Mouse (Mus musculus) kidney, embryonic 14.5 days (tissue): ENCODE results near the gene Gtf3c5. TPM values are rescaled to one million over a fixed set of nuclear protein-coding genes. Genes with fewer than 3 reads are reported as not detected.

Source experiments
- ATAC-seq: fragments of 200-750 bp; cut with Nextera tagmentation; 2 replicates; pipeline ENCODE4 v1.8.0; 2017; ENCODE audit warnings: moderate number of reproducible peaks, mild to moderate bottlenecking, moderate TSS enrichment, moderate library complexity; ENCODE audit not compliant: low FRiP score, low TSS enrichment
- H3K27ac ChIP-seq: fragments of 300-500 bp; sonication (generic); 2 replicates; pipeline ENCODE4 v1.5.1; 2014; ENCODE audit warnings: low read depth, mild to moderate bottlenecking, low read length, moderate library complexity, mixed read lengths
- H3K27me3 ChIP-seq: fragments of 300-500 bp; sonication (generic); 2 replicates; pipeline ENCODE4 v1.6.1; 2014; ENCODE audit warnings: mild to moderate bottlenecking, low read length; ENCODE audit not compliant: control insufficient read depth, insufficient read depth
- H3K36me3 ChIP-seq: fragments of 300-500 bp; sonication (generic); 2 replicates; pipeline ENCODE4 v1.6.1; 2014; ENCODE audit warnings: low read length, mixed read lengths; ENCODE audit not compliant: control insufficient read depth, insufficient read depth
- H3K4me1 ChIP-seq: fragments of 300-500 bp; sonication (generic); 2 replicates; pipeline ENCODE4 v1.6.1; 2014; ENCODE audit warnings: low read length, mixed read lengths; ENCODE audit not compliant: control insufficient read depth, insufficient read depth
- H3K4me2 ChIP-seq: fragments of 300-500 bp; sonication (generic); replicated peaks from 2 replicates; pipeline ENCODE4 v1.6.1; 2014; ENCODE audit warnings: low read depth, mild to moderate bottlenecking, low read length
- H3K4me3 ChIP-seq: fragments of 300-500 bp; sonication (generic); 2 replicates; pipeline ENCODE4 v1.5.1; 2014; ENCODE audit warnings: mild to moderate bottlenecking, low read length
- H3K9ac ChIP-seq: fragments of 300-500 bp; sonication (generic); 2 replicates; pipeline ENCODE4 v1.6.1; 2014; ENCODE audit warnings: low read depth, mild to moderate bottlenecking, low read length, moderate library complexity
- H3K9me3 ChIP-seq: fragments of 300-500 bp; sonication (generic); 2 replicates; pipeline ENCODE4 v1.6.1; 2016; ENCODE audit warnings: low read length; ENCODE audit not compliant: control insufficient read depth
- WGBS: fragments of 180-500 bp; shearing (Covaris S2); extraction: QIAGEN DNeasy Blood & Tissue Kit; methylation state at CpG from one replicate; pipeline ENCODE4 v1.1.7; 2014; 5-methylcytosine and 5-hydroxymethylcytosine counted together
- polyA plus RNA-seq: library from polyadenylated mRNA; unstranded; fragments of >200 nt; fragmentation: Nextera tagmentation; extraction: Ambion mirVana; gene quantifications from 2 replicates; pipeline ENCODE4 v1.2.1, GENCODE M21; 2014

Gene Gtf3c5
- polyA plus RNA-seq, 1 experiment from 2014 or later, result 35.8 TPM

DNA sequence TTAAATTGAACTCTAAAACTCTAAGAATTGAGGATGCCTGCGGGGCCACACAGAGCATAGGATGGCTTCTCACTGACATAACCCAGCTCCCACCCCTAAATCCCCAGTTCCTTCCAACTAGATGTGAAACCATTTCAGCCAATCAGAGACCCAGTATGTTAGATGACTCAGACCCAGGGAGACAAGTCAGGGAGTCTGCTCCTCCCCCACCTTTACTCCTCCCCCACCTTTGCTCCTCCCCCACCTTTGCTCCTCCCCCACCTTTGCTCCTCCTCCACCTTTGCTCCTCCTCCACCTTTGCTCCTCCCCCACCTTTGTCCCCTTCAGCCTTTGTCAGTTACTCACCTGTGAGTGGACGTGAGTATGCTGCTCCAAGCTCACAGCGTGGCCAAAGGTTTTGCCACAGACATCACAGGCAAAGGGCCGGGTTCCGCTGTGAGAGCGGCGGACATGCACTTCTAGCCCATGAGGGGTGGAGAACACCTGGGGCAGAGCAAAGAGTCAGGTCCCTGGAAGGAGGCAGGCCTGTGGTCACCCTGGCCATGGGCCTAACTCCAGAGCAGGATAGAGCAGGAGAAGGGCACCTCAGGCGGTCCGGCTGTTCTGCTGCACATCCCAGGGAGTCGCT, 29.0 kb upstream of the Gtf3c5 start:
- no peak overlapping the region for H3K4me2 ChIP-seq
- H3K36me3 ChIP-seq, result no peaks in the 10 kb centered on the region
- no peaks in the 10 kb centered on the region for H3K9me3 ChIP-seq
- H3K4me3 ChIP-seq, result no peak overlapping the region
- H3K9ac ChIP-seq, result no peak overlapping the region
- ATAC-seq, result no peak
- WGBS, result 68% methylated on average over 10 of the region's 10 CpGs
- H3K4me1 ChIP-seq, result 0 out of 2 replicates have a peak, but pooled peaks cover 3% of the 10 kb centered on the region
- H3K27me3 ChIP-seq, result no peaks in the 10 kb centered on the region
- no peak overlapping the region for H3K27ac ChIP-seq

DNA sequence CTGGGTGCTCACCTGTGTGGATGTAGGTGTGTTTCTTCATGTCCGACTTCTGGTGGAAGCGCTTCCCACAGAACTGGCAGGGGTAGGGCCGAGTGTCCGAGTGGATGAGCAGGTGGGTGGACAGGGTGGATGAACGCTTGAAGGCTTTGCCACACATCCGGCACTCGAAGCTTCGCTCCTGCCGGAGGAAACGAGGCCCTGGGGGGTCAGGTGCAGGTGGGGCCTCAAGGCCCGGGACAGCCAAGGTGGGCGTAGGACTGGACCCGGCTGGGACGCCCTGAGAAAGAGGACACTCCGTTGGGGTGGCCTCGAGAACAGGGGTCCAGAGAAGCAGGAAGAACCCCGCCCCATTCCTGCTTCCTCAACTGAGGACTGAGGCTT, 27.8 kb upstream of the Gtf3c5 start:
- H3K4me1 ChIP-seq, result 0 out of 2 replicates have a peak, but pooled peaks cover 6% of the 10 kb centered on the region
- no peaks in the 10 kb centered on the region for H3K36me3 ChIP-seq
- H3K9me3 ChIP-seq, result no peaks in the 10 kb centered on the region
- no peak for ATAC-seq
- H3K27ac ChIP-seq, result no peak overlapping the region
- H3K9ac ChIP-seq, result no peak overlapping the region
- 76% methylated on average over 17 of the region's 17 CpGs for WGBS
- H3K27me3 ChIP-seq, result no peaks in the 10 kb centered on the region
- H3K4me3 ChIP-seq, result no peak overlapping the region
- no peak overlapping the region for H3K4me2 ChIP-seq

- Histone ChIP-seq H3K9ac (no peak overlapping the region), H3K9me3 (no peaks in the 10 kb centered on the region), H3K4me1 (peaks cover 10% of the 10 kb centered on the region; the same call in 1 of the 2 replicates), H3K36me3 (no peaks in the 10 kb centered on the region), H3K27me3 (no peaks in the 10 kb centered on the region), H3K4me2 (no peak overlapping the region), H3K27ac (no peak overlapping the region), H3K4me3 (no peak overlapping the region)
- 76% methylated on average over 12 of the region's 12 CpGs for WGBS
- no peak for ATAC-seq
These were observed 27.3 kb upstream of the Gtf3c5 start for GRCm38 (mm10) chr2:28610716-28611406.

DNA sequence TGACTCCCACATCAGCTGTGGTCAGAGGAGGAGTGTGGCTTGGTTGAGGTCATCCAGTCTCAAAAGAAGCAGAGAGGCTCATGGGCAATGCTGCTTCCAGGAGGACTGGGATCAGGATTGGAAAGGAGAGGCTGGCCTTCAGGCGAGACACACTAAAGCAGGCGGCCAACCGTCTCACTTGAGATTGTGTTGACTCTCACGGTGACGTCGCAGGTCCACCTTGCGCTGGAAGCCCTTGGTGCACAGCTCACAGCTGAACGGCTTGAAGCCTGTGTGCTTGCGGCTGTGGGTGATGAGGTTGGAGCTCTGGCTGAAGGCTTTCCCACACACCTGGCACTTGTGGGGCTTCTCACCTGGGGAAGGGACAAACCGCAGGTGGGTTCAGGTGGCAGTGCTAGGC, 26.3 kb upstream of the Gtf3c5 start:
- no peak overlapping the region for H3K4me2 ChIP-seq
- H3K4me3 ChIP-seq, result no peak overlapping the region
- no peaks in the 10 kb centered on the region for H3K9me3 ChIP-seq
- no peak overlapping the region for H3K27ac ChIP-seq
- no peak overlapping the region for H3K9ac ChIP-seq
- H3K4me1 ChIP-seq, result peaks cover 10% of the 10 kb centered on the region; the same call in 1 of the 2 replicates
- H3K36me3 ChIP-seq, result no peaks in the 10 kb centered on the region
- 77% methylated on average over 10 of the region's 10 CpGs for WGBS
- ATAC-seq, result no peak
- no peaks in the 10 kb centered on the region for H3K27me3 ChIP-seq

DNA sequence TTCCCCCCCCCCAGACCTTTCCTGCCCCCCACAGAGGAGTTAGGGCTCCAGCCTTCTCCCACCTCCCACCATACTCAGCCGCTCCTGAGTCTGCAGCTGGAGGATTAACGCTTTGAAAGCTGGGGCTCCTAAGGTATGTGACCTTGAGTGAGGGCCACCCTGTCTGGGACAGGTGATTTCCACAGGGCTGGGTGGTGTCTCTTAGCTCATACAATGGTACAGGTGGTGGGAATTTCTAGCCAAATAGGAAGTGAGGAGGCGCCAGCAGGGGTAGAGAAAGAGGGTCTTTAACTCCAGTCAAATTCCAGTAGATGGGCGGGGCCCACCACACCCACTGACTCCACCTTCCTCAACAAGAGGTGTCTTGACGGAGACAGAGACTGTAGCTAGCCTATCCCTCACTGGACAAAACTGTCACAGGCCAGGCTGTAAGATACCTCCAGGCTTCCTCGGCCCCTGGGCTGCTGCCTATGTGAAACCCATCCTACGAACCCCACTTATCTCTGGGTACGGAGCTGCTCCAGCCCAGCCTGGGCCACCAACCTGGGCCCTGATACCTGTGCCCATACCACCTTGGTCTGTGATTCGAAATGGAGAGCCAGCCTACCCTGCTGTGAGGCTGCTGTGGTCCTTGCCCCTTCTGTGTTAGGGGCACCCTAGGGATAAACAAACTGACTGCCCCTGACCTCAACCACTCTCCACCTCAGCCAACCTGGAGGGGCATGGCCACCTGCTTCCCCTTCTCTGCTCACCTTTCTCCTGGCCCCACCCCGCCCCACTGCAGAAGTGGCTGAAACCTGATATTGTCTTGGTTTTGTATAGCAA, 24.0 kb upstream of the Gtf3c5 start:
- H3K4me1 ChIP-seq, result peaks cover 10% of the 10 kb centered on the region; the same call in 1 of the 2 replicates
- WGBS, result 50% methylated on average over 10 of the region's 10 CpGs
- no peak overlapping the region for H3K4me2 ChIP-seq
- H3K27ac ChIP-seq, result no peak overlapping the region
- no peak for ATAC-seq
- H3K9me3 ChIP-seq, result no peaks in the 10 kb centered on the region
- no peaks in the 10 kb centered on the region for H3K27me3 ChIP-seq
- no peak overlapping the region for H3K9ac ChIP-seq
- H3K4me3 ChIP-seq, result no peak overlapping the region
- H3K36me3 ChIP-seq, result no peaks in the 10 kb centered on the region

DNA sequence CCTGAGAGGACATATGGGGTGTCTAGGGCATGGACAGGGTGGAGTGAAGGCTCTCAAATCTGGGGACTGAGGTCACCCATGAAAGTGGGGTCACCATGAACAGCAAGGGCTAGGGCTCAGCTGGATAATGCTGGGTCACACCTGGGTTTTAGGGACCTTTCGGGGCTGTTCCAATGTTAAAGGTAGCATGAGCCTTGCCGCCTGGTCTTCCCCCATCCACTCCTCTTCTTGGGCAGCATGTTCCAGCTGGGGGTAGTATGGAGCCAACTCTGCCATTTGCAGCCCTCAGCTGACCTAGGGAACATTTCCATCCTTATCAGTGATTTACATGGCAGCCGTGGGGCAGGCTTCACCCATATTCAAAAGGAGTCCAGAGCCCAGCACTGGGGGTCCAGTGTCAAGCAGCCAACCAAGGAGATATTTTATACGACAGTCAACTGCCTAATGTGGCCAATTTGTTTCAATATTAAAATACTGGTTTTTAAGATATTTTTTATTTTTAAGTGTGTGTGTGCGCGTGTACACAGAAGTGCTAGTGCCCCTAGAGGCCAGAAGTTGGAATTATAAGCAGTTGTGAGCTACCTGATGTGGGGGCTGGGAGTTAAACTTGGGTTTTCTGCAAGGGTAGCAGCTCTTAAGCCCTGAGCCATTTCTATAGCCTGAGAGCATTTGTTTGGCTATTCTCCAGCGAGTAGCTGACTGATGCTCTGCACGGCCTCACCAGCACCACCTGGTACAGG, 23.2 kb upstream of the Gtf3c5 start:
- H3K9ac ChIP-seq, result no peak overlapping the region

DNA sequence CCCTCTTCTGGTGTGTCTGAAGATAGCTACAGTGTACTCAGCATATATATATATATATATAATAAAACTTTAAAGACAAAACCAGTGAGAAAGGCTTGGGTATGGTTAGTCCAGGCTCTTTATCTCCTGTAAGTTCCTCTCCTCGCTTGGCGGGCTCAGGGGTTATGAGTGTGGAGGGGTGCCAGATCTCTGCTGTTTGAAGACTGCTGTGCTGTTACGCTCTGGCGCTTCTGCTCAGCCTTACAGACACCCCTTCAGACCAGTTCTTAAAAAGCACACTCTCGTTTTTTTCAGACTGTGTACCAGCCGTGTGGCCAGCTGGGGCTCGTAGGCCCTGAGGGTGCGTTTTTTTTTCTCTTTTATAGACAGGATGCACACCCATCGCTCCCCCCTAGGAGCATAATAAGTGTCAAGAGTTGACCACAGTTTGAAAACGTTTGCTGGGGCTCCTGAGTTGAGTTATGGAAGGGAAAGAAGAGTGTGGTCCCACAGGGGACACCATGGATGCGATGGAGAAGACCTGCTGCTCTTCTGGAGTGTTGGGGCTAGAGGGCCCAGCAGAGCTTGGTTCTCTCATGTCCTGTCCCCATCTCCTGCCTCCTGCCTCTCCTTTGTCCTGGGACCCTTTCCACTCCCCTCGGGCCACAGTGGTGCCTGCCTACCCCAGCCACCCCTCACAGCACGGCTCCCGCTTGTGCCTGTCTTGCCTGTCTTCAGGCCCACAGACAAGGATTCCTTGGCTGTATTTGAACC, 22.4 kb upstream of the Gtf3c5 start:
- Histone ChIP-seq H3K9me3 (no peaks in the 10 kb centered on the region), H3K36me3 (no peaks in the 10 kb centered on the region), H3K27ac (no peak overlapping the region; the same call in 1 of the 2 replicates), H3K27me3 (no peaks in the 10 kb centered on the region), H3K9ac (no peak overlapping the region), H3K4me1 (peaks cover 17% of the 10 kb centered on the region; the same call in 1 of the 2 replicates), H3K4me3 (no peak overlapping the region), H3K4me2 (no peak overlapping the region)
- ATAC-seq, result peak; percentile 40
- WGBS, result 53% methylated on average over 14 of the region's 14 CpGs

More for the DNA sequence above, 23.2 kb upstream of the Gtf3c5 start:
- H3K4me2 ChIP-seq, result no peak overlapping the region
- H3K27ac ChIP-seq, result no peak overlapping the region; the same call in 1 of the 2 replicates
- no peaks in the 10 kb centered on the region for H3K36me3 ChIP-seq
- H3K27me3 ChIP-seq, result no peaks in the 10 kb centered on the region
- ATAC-seq, result no peak
- peaks cover 16% of the 10 kb centered on the region; the same call in 1 of the 2 replicates for H3K4me1 ChIP-seq
- WGBS, result 65% methylated on average over 8 of the region's 8 CpGs
- H3K4me3 ChIP-seq, result no peak overlapping the region
- no peaks in the 10 kb centered on the region for H3K9me3 ChIP-seq

DNA sequence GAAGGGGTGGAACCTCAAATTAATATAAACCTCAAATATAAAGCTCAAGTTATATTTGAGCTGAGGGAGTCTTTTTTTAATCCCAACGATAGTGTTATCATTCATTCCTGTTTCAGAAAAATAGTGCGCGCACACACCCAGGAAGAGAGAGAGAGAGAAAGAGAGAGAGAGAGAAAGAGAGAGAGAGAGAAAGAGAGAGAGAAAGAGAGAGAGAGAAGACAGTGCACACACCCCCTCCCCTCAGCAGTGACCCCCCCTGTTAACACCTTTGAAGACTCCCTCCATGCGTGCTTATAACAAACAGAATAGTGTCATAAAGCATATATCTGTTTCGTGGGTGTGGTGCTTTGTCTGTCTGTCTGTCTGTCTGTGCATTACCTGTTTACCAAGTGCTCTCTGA, 20.0 kb upstream of the Gtf3c5 start:
- no peak overlapping the region for H3K4me2 ChIP-seq
- H3K36me3 ChIP-seq, result no peaks in the 10 kb centered on the region
- 88% methylated on average over 5 of the region's 5 CpGs for WGBS
- H3K27ac ChIP-seq, result no peak overlapping the region
- no peaks in the 10 kb centered on the region for H3K9me3 ChIP-seq
- no peak overlapping the region for H3K9ac ChIP-seq
- peaks cover 16% of the 10 kb centered on the region; the same call in 1 of the 2 replicates for H3K4me1 ChIP-seq
- no peaks in the 10 kb centered on the region for H3K27me3 ChIP-seq
- H3K4me3 ChIP-seq, result no peak overlapping the region
- ATAC-seq, result no peak
